Mouse (Mus musculus): Measurements from ENCODE around the gene Tcaf3.

The Tcaf3 gene

GRCm38 (mm10) chr6:42597592-42597991, at the start of gene Tcaf3:
Tcaf3 (minus strand) TSS chr6:42597692.
- no peak for DNase-seq

GRCm38 (mm10) chr6:42644912-42645549, 47.5 kb upstream of the Tcaf3 start, which contains the start of gene Tcaf2:
Tcaf2 (minus strand) TSS chr6:42645254.
- peak; percentile 97 for DNase-seq

- DNase-seq: no peak
Observed at GRCm38 (mm10) chr6:42634393-42634792, 36.9 kb upstream of the Tcaf3 start.

GRCm38 (mm10) chr6:42631395-42631794, 33.9 kb upstream of the Tcaf3 start:
- no peak for DNase-seq

GRCm38 (mm10) chr6:42616904-42617303, 19.4 kb upstream of the Tcaf3 start:
- no peak for DNase-seq

- DNase-seq: peak; percentile 26
Observed at GRCm38 (mm10) chr6:42612218-42612617, 14.7 kb upstream of the Tcaf3 start.

GRCm38 (mm10) chr6:42610954-42611522, 13.5 kb upstream of the Tcaf3 start:
- peak; percentile 12 for DNase-seq

GRCm38 (mm10) chr6:42593138-42593882, 4.2 kb downstream of the Tcaf3 start:
- DNase-seq: no peak

- no peak for DNase-seq
Observed at GRCm38 (mm10) chr6:42586569-42586968, 10.9 kb downstream of the Tcaf3 start.

GRCm38 (mm10) chr6:42583488-42583872, 14.0 kb downstream of the Tcaf3 start:
- DNase-seq: peak; percentile 67

- DNase-seq: peak; percentile 34
Observed at GRCm38 (mm10) chr6:42582741-42583487, 14.6 kb downstream of the Tcaf3 start.

- DNase-seq: peak; percentile 16
Observed at GRCm38 (mm10) chr6:42578678-42579077, 18.8 kb downstream of the Tcaf3 start.

GRCm38 (mm10) chr6:42577433-42577832, 20.1 kb downstream of the Tcaf3 start:
- no peak for DNase-seq

GRCm38 (mm10) chr6:42568205-42568604, 29.3 kb downstream of the Tcaf3 start:
- no peak for DNase-seq

- DNase-seq: no peak
Observed at GRCm38 (mm10) chr6:42566076-42566598, 31.4 kb downstream of the Tcaf3 start.

GRCm38 (mm10) chr6:42562280-42562679, 35.2 kb downstream of the Tcaf3 start:
- DNase-seq: no peak

- DNase-seq: no peak
Observed at GRCm38 (mm10) chr6:42560885-42561284, 36.6 kb downstream of the Tcaf3 start.

GRCm38 (mm10) chr6:42558641-42559040, 38.9 kb downstream of the Tcaf3 start:
- no peak for DNase-seq

- peak; percentile 35 for DNase-seq
Observed at GRCm38 (mm10) chr6:42547461-42547860, 50.0 kb downstream of the Tcaf3 start, which contains the start of gene Olfr455. Olfr455 (minus strand) TSS chr6:42547587.

GRCm38 (mm10) chr6:42546180-42546579, 51.3 kb downstream of the Tcaf3 start:
- no peak for DNase-seq

- DNase-seq: peak; percentile 56
Observed at GRCm38 (mm10) chr6:42545451-42545885, 52.0 kb downstream of the Tcaf3 start.

- peak; percentile 11 for DNase-seq
Observed at GRCm38 (mm10) chr6:42544846-42545245, 52.6 kb downstream of the Tcaf3 start.

All from lung, postnatal 36 days (tissue).